Mouse (Mus musculus): ENCODE data around the gene Mical2.

Mical2 gene

DNA sequence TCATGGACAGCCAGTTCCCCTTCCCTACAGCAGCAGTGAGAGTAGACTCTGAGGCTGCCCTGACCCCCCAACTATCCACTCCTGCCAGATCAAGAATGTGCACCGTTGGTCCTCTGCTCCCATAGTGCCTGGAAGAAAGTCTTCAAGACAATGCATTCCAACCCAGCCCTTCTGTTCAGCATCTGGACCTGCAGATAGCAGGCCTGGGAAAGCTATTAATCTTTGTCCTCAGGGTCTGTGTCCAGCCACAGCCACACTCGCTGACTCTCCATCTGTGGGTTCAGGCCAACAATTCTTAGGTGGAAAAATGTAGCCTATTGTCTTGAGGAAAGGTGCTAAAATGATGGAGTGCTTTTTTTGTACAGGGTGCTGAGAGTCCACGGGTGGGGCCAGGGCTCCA lies 54.8 kb downstream of the Mical2 start:
- no peak for DNase-seq

DNA sequence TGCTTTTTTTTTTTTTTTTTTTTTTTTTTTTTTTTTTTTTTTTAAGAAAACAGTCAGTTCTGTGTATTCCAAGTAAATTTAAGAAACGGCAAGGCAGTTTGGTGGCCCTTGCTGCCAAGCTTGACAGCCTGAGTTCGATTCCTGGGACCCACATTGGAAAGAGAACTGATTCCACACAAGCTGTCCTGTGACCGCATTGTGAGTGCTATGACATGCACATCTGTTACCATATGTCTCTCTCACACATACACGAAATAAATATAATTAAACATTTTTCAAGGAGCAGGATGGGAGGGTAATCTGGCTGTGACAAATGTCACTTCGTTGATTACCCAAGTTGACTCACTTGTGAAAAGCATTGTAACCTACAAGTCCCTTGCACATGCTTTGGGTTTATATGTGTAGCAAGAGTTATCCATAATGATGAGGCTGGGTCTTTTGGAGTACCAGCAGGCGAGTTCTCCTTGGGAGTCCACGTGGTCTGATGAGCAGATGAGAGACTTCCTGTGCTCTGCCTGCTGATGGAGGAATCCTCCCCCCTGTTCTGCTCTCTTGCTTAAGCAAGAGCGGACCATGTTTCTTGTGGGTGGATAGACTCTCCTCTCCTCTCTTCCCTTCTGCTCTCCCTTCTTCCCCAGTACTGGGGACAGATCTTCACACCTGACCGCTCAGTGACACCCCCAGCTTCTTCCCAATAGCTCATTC lies 58.1 kb downstream of the Mical2 start:
- no peak for DNase-seq

DNA sequence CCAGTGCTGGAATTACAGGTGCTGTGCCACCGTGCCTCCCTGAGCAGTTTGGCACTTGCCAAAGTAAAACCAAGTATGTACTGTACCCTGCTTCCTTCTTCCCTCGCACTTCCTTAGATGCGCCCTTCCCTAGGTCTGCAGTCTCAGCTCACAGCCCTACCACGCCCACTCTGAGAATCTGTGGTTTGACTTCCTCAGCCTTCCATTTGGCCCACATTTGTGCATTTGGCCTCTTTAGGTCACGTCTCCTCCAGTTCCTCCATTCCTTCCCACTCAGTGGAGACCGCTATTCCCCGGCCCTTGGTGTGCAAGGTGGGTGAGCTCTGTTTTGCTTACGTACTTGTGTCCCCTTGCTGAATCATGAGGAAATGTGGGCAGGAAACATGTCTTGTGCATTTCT lies 59.9 kb downstream of the Mical2 start:
- DNase-seq = no peak

DNA sequence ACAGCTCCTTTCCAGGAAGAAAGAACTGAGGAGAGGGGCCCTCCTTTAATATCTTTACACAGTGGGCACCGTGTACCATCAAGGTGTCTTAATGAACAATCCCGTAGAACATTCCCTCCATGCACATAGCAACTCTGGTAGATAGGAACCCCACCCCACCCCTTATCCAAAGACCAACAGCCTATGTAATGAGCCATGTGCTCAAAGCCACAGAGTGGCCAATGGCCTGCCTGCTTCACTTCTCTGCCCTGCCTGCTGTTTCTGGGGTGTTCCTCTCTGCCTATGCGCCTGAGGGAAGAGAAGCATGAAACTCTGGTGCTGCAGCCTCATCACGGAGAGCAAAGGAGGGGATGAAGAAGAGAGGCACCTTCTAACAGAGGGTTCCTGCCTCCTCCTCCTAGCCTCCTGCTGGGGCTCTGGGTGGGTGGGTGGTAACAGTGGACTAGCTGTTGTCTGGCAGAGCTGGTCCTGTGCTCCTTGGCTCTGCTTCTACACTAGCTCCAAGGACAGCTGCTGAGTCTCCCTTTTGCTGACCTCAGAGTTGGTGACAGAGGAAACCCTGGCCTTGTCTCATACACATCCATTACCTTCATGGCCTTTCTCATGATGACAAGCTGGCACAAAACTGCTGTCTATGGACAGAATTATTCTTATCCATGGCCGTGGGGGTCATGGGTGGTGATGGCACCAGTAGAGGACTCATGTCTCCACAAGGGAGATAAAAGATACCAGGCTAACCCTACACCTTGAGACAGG lies 62.9 kb downstream of the Mical2 start:
- no peak for DNase-seq

DNA sequence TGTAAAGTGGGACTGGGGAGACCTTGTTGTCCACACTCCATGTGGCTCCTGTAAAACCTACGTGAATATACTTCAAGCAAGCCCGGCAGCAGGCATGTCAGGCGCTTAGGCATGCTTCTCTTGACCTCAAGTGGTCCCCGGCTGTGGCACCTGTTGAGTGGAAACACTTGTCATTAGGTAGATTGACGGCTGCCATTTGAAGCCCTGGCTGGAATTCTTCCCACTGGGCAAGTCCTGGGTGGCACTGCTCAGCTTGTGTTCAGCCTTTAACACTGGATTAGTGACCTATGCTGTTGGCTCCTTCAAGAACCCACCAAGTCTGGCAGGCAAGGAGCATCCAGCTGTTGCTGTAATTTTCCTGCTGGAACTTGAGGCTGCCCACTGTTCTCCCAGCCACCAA lies 63.9 kb downstream of the Mical2 start:
- no peak for DNase-seq

DNA sequence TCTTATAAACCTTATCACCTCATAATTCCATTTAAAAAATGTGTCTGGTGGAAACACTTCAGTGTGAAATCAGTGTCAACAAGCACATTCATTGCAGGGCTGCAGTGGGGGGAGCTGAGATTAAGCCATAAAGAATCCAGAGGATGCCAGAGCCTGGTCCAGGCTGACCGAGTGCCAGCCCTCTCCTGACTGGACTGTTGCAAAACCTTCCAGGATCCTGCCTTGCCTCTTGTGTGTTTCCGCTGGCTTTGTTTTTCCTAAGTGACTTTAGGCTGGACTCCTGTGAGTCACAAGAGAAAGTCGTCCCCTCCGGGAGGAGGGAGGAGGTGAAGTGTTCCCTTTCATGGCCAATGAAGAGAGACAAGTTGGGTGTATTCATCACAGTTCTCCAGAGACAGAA lies 64.3 kb downstream of the Mical2 start:
- no peak for DNase-seq

DNA sequence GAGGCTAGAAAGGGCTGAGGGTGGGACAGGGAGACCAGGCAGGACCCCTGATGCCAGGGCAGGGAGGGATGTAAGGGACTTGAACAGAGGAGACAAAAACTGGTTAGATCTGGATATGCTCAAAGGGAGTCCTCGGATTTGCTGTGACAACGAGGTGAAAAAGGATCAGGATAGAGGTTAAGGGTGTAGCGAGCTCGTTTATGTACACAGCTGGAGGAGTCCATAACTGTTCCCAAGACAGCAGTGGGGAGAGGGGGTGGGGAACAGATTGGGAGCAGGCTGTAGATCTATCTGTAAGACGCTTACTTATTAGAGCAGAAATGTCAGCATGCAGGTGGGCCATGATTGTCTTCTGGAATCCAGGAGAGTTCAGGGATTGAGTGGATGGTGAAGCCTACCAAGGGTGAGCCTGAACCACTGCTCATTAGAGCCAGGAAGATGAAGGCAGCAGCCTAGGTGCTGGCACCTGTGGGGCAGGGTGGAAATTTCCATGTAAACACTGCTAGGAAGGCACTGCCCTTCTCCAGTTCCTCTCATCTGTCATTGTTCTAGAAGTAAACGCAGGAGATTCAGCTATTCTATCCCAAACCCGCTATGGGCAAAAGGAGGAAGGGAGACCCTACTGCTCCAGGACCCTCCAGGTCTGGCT lies 67.9 kb downstream of the Mical2 start:
- peak; percentile 40 to 51 for DNase-seq

DNA sequence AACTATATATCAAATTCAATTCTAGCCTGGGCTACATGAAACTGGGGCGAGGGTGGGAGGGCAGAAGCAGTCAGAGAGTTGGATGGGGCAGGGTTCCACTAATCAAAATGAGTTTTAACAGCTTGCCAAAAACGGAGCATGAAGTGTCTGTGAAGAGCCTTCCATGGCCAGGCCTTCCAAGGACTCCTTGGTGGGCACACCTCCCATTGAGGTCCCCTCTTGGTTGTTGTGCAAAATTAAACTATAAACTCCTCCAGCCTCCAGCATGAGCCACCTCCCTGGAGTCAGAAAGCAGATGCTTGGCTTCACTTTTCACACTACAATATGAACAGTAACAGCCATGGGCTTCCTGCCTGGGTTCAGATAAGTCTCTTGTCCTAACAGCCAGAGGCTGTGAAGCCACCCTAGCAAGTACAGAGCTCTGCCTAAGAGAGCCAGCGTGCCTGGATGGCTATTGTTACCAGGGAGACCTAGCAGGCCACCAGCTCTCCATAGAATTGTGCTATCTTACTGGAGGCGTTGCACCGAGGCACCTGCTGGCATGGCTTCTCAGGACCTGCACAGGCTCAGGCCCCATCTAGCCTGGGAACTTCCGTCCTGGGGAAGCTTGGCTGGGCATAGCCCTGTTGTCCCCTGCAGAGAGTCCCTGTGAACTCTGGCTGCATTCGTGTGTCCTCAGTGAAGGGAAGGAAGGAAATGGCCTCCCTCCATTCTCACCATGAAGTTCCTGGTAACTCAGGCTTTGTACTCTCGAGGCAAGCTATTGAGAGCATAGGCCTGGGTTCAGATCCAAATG lies 70.0 kb downstream of the Mical2 start:
- DNase-seq = peak in 1 of 2 experiments; percentile 59

DNA sequence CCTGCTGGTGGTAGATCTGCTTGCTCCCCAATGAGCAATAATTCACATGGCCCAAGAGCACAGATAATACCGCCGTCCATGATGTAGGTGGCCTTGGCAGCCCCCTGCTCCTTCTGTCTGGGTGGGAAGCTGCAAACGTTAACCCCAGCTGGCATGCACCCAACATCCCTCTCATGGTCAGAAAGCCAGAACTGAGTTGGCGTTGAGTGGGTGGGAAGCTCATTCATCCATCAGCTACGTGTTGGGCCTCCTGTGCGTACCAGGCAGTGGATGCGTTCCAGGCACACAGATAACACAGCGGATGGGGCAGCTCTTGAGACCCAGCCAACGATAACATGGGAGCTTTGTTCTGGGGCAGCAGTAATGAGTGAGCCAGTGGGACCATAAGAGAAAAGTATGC lies 72.4 kb downstream of the Mical2 start:
- DNase-seq = peak; percentile 51 to 64

DNA sequence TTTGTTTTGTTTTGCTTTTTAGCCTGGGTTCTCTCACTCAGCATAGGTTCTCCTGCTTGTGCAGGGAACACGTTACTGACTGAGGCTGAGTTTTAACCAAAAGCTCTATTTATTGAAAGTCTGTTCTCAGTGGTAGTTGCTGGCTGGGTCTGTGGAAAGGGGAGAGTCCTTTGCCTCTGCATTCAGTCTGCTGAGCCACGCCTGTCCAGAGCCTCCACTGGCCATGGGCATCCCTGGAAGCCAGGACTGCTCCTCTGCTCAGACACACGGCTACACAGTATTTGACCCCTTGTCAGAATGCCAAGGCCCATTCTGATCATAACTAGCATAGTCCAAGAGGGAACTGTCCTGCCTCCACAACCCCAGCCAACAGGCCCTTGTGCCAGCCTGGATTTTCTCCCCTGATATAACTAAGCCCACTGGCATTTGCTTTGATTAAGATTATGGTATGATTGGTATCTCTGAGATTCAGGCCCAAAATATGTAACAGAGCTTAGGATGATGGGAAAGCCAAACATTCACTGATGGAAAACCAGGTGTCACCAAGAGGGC lies 73.3 kb downstream of the Mical2 start:
- DNase-seq = peak in 1 of 2 experiments; percentile 40

DNA sequence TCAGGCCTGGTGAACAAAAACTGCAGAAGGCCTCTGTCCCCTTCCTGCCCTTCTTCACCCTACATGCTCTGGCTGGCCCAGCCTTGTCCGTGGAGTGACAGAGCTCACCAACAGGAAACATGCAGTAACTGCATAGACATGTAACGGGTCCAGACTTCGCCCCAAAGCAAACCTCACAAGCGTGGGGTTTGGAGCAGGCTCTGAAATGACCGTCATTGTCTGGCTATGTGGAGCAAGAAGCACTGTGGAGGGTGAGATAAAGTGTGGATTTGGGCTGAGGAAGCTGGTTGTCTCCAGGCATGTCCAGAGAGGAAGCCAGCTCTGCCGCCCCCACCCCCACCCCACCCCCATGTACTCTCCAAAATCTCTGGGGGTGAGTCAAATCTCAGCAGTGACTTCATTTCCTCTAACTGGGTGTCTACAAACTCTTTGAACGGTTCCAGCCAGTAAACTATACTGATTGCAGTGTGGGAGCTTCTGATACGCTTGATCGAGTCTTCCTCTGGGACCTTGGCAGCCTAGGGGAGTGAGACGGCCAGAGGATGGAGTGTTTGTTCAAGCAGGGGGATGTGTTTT lies 74.0 kb downstream of the Mical2 start:
- DNase-seq = no peak

DNA sequence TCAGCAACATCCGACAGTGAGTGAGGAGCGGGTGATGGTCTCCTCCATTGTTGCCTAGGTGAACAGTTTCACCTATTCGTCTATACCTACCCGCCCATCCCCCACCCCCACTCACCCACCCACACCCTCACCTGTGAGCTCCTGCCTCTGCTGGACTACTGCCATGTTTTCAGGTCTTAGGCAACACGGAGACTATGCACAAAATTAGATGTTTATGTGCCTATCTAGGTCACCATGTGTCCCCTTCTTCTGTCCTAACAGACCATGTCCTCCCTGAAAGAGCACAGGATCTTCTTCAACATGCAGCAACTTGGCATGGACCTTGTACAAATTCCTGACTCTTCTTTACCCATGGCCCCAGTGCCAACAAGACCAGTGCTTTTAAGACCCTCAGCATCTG lies 74.5 kb downstream of the Mical2 start:
- DNase-seq = peak; percentile 66 to 78

DNA sequence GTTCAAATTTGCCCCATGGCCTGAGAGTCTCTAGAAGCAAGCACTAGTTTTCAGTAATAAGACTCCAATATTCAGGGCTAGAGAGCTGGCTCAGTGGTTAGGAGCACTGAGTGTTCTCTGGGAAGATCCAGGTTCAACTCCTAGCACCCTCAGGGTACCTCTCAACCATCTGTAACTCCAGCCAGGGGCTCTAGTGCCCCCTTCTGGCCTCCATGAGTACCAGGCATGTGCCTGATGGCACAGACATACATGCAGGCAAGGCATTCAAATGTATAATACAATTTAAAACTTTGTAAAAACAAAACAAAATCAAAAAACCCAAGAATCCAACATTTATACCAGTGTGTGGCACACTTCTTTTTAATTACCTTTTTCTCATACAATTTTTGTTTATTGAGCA lies 75.4 kb downstream of the Mical2 start:
- peak in 1 of 2 experiments; percentile 46 for DNase-seq

DNA sequence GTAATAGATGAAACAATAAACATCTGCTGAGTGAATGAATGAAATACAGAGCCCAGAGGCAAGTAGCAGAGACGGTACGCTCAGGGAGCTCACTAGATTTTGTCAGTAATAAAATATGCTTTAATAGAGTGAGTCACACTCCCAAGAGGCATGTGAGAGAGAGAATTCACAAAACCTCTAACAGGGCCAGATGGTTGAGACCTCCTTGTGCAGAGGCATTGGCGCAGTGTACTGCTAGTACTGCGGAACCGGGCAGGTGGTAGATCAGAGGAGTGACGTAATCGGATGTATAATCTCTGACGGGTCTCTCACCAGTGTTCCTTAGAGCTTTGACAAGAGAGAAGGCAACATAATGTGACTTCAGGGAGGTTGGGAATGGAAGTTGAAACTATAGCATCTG lies 78.7 kb downstream of the Mical2 start:
- peak; percentile 61 to 65 for DNase-seq

DNA sequence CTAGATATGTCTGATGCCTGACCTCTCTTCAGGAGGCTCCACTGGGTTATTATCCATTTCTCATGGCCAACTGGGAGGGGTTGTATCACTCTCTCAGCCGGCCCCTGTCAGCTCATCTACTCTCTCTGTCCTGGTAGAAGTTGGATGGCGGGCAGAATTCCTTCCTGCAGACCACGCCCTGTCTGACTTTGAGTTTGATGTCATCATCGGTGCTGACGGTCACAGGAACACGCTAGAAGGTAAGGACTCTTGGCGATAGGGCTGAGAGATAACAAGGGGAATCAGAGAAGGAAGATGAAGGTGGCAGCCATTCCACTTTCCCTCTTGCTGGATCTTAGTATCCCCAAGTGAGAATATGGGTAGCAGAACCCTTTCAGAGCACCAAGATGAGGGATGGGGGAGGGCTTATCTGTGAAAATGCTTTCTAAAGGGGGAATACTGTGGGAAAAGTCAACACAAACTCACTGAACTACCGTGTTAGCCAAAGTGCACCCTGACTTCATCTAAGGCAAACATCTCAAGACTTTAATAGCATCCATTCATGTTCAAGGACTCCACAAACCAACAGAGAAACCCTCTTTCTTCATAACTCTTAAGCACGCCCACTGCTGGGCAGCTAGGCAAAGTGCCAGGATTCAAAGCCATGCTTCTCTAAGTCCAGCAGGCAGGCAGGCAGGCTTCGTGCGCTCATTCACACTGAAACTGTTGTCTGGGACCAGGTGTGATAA lies 83.8 kb downstream of the Mical2 start:
- peak in 1 of 2 experiments; percentile 41 for DNase-seq

DNA sequence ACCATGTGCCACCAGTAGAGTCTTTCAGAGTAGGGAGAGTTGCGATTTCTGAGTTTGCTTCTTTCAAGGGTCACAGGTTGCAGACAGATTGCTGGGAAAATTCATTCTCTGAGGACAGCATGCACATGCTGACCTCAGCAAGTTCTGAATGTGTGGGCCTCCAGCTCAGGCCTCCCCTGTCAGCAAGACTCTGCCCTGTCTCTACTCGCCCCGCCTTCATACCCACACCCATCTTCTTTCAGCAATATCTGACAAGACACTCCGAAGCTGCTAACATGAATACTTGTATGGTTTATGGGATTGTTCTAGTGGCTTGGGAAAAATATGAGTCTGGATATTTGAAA lies 84.3 kb downstream of the Mical2 start:
- no peak for DNase-seq

DNA sequence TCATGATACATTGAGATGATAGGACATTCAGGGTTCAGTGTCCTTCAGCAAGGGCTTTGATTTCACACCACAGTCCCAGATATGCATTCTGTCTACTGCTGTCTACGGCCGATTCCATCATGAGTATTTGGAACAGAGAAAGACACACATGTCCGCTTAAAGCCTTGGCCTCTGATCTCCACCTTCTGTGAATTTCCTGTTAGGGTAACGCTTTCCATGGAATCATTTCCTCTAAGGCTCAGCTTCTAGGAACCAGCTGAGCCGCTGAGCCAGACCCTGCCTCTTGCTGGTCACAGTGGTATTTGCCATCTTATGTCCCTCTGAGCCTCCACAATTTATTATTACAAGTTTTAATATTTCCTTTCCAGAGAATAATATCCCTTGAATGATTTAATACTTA lies 87.6 kb downstream of the Mical2 start:
- no peak for DNase-seq

DNA sequence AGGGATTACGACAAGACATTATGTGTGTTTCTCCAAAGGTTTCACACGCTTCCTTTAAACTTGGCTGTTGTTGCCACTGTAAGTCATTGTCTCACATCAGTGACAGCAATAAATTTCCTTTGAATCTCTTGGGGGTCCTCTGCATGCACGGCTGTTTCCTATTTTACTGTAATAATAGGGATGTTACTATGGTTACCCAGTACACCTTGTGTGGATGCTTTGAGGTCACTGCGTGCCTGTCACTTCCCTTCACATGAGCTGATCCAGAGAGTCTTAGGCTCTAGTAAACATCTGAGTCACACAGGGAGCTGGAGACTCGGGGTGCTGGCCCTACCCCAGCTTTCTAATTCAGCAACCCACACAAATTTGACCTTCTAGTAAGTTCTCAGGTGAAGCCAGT lies 88.0 kb downstream of the Mical2 start:
- DNase-seq = no peak

DNA sequence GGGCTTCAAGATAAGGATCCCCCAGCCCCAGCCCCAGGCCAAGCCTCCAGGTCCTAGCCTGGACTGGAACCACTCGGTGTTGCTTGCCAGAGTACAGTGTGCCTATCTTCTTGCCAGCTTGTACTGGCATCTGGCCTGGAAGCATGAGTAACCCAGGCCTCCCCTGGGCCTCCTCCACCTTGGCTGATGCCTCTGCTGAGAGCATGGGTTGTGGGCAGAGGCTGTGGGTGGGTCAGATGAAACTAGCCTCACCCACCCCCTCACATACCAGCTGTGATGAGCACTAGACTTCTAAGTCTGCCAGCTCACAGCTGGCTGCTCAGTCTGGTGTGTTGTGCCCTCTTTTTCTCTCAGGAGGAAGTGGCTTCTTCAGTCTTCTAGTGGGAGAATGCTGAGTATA lies 90.6 kb downstream of the Mical2 start:
- peak; percentile 67 to 73 for DNase-seq

DNA sequence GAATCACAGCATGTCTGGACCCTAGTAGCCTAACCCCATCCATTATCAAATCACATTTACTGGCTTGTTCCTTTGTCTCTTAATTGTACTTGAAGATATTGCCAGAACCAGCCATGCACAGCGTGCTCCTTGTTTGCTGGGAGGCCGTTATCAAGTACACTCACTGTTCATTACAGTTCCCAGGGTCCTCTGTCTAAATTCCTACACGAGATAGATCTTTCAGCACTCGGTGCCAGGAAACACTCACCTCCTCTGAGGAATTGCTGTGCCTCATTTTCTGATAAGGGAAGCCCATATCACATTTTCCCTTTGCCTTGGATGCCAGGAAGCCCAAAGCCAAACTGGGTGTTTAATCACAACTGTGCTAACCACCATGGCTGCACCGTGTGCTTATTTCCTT lies 91.8 kb downstream of the Mical2 start:
- DNase-seq = no peak

DNA sequence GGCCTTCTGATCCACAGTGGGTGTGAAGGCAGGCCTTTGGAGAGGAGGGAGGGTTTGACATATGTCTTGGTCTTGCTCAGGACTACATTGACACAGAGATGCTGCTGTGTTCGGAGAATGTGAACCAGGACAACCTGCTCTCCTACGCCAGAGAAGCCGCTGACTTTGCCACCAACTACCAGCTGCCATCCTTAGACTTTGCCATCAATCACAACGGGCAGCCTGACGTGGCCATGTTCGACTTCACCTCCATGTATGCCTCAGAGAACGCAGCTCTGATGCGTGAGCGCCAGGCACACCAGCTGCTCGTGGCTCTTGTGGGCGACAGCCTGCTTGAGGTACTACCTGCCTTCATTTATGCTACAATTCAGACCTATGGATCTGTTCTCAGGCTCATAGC lies 92.7 kb downstream of the Mical2 start:
- DNase-seq = no peak

DNA sequence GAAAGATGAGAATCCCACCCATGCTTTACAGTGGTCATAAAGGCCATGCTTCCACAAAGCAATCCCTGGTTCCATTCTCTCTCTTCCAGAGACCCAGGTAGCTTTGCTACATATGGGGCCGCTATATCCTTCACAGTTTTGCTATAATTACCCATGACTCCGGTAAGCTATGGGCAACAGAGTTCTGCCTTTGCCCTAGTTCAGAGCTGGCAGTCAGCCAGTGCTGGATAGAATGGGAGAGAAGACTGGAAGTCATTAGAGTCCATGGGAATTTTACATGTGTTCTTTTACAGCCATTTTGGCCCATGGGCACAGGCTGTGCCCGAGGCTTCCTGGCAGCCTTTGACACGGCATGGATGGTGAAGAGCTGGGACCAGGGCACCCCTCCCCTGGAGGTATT lies 93.8 kb downstream of the Mical2 start:
- DNase-seq = peak; percentile 67 to 74
